Mouse (Mus musculus) monocyte, adult 2 months (primary cell): Measurements from ENCODE around the gene Prss38.
A peak's percentile ranks its signal among the peaks of the same experiment; 100 is the strongest.

Experiments used
- DNase-seq, 2 experiments: peaks; one replicate each; pipeline ENCODE4 v3.0.0; 2022; ENCODE audit warnings: low spot score in 2 of 2, low read depth in 1 of 2

Prss38 gene

GRCm38 (mm10) chr11:59375475-59375874 lies at the start of gene Prss38:
Prss38 (minus strand) TSS chr11:59375657.
- DNase-seq = no peak

DNA sequence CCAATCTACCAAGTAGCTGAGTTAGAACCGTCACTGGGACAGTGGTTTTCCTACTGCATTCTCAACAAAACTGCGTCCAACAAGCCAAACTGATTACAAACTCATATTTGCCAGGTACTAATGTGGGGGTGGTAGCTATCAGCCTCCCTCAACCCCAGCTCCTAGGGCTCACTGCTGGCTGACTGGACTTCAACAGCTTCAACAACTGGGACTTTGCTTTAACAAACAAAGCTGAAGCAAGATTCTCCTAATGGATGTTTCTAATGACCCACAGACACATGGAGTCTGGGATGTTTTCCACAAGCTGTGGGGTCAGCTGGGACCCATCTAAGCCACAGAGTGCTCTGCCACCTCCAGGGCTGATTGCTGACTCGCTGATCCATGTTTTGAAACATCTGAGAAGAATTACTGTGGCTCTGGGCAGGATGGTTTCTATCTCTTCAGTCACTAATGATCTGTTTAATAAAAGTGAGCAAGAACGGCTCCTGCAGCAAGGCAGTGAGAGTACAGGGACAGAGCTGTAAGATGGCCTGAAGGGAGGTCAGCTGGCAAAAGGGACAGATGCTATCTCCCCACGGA lies 47.6 kb upstream of the Prss38 start:
- no peak for DNase-seq

DNA sequence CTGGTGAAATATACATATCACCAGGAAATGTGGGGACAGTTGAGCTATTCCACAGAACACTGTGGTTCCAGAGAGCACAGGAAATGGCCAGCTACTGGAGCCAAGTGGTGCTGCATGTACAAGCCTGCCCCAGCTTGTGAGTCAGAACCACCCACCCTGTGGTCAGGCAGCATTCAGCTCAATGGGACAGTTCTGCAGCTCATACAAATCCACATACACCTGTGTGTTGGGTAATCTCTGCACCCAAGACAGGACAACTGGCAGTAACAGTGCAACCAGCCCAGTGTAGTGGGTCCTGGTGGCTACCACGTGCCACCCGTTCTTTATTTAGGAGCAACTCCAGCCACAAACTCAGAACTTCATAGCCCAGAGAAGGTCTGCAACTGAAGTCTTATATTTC lies 46.5 kb upstream of the Prss38 start:
- DNase-seq = no peak

DNA sequence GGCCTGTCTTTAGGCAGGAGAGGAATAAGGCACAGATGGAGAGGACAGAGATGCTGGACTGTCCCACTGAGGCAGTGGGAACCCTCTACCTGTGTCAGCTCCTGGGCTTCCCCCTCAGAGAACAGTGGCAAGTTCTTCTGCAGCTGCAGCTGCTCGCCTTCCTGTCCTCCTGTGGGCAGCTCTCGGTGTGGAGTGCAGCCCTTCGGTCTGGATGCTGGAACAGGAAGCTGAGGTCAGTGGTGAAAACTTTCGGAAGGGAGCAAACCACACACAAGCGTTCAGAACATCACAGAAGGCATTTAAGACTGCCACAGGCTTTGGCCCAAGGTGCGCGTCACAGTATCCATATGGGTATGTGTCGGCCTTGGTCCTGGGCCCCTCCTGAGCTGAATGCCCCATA lies 46.0 kb upstream of the Prss38 start:
- peak; percentile 12 for DNase-seq

DNA sequence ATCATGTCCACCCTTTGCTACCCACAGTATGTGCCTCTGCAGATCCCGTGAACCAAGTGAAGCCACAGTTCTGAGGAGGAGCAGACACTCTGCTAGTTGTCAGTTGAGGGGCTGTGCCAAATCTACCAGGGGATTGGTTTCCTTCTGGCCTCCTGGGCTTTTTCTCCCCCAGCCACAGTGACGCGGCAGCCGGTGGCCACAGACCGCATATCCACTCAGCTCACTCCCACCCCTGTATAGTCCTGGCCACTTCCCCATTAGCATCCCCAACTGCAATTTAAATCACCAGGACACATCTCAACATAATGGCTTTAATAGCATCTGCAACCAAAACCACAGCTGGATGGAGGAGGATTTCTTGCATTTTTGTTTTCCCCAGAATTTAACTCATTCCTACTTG lies 43.3 kb upstream of the Prss38 start:
- peak; percentile 28 to 42 for DNase-seq

DNA sequence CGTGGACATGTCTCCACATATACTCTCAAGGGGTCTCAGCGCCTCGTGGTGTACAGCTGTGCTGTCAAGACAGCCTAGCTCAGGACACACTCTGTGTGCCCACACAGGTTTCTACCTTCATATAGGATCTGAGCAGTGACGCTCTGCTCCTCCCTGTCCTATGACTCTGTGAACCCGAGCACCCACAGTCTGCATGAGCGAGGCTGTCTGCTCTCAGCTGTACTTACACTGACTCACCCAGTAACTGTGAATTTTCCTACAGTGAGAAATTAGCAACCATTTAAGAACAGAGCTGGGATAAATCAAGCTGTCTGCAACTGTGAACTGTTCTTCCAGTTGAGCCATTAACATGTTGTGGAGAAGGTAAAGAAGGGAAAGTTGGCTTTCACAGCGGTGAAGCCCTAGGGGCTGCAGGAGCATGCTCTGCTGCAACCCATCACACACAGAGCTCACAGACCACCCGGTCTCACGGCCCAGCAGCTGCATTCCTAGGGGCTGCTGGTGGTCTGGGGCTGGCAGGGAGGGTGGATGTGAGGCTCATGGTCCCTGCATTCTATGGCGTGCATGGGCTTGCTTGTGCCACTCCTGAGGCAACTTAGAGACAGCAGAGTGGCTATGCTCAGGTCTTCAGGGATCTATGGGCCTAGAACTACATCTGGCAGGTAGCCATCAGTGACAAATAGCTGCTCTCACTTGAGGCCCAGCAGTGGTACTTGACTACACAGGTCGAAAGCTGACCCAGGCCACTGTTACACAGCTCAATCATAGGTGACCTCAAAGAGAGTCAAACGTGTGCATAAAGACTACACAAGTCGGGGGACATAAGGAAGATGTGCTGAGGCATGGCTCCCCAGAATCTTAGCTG lies 37.8 kb upstream of the Prss38 start:
- DNase-seq = no peak

DNA sequence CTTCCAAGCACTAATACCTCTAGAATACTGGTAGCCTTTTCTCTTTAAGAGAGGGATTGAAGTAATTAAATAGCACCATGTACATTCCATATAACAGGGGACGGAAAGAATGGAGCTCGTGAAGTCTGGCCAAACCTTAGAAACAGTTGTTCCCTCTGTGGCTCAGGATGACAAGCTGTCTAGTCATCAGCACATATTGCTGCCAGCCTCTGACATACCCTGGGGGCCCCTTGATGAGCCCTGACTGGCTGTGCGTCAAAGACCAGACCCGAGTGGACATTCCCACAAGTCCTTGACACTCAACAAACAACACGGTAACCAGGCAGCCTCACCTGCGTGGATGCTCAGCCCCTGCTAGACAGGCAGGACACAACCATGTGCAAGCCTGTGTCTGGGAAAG lies 36.6 kb upstream of the Prss38 start:
- DNase-seq = no peak

DNA sequence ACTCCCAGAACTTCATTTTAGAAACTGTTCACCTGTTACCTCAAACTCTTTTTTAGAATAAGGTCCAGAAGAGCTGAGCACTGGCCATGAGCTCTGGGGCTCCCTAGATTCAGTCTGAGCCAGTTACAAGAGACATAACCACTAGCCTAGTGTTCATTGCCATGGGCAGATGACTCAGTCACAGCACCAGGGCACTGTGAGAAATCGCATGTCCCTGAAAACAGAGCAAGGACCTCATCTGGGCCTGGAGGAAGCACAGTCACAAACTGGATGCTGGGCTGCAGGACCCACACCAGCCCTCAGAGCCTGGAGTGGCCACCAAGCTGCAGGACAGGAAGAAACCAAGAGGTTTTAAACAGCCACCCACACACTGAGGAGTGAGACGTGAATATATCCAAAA lies 35.4 kb upstream of the Prss38 start:
- no peak for DNase-seq

DNA sequence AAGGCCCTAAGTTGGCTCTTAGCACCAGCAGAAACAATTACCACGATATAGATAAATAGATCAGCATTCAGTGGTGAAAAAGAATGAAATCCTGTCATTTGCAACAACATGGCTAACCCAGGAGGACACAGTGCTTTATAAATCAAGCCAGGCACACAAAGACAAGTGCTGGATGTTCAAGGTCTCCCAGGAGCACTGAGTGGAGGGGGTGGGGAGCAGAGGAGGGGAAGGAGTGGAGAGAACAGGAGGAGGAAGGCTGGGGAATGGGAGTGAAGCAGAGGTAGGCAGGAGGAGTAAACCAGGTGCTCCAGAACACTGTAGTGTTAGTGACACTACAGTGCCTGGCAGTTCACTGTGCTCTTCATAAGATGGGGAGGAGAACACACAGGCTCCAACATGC lies 30.3 kb upstream of the Prss38 start:
- DNase-seq = no peak

DNA sequence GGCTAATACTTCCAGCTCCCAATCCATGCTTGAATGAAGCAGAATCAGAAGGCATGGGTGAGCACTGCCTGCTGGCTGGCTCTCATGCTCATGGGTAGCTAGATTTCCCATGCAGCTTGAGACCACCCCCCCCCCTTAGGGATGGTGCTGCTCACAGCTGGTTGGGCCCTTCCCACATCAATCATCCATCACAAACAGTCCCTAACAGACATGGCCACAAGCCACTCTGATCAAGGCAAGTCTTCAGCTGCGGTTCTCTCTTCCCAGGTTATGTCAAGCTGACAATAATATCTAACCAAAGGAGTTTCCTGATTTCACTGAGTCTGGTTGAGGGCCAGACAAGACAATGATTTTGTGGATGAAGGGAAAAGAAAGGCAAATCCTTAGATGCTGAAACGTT lies 25.4 kb upstream of the Prss38 start:
- DNase-seq = no peak

DNA sequence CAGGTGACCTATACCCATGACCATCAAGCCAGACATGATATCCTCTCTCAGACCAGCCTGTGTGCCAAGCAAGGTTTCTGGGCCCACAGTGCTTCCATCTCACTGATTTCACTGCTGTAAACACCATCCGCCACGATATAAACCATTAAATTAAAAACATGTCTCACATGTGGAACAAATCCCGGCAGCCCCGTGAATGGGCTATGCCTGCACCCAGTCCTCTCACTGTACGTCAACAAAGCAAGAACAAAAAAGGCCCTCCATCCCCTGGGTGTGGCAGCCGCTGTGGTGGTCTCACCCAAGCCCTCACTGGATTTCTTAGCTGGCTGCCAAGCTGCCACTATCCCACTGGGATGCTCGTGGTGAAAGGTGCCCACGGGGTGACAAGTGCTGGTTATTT lies 24.4 kb upstream of the Prss38 start:
- DNase-seq = no peak

- no peak for DNase-seq
Measured at GRCm38 (mm10) chr11:59397536-59398371, 22.3 kb upstream of the Prss38 start.

DNA sequence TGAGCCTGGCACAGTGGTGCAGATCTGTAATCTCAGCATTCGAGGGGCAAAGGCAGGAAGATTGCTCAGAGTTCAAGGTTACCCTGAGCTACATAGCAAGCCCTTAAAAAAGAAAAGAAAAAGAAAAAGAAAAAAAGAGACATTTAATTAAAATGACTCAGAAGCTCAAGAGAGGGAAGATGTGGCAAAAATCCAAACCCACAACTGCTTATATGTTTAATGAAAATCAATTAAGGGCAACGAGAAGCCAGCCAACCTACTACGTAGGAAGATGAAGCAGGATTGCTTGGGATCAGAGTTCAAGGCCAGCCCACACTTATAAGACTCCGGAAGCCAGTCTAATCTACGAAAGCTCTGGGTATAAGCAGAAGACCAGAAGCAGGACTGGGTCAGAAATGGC lies 19.0 kb upstream of the Prss38 start:
- no peak for DNase-seq

DNA sequence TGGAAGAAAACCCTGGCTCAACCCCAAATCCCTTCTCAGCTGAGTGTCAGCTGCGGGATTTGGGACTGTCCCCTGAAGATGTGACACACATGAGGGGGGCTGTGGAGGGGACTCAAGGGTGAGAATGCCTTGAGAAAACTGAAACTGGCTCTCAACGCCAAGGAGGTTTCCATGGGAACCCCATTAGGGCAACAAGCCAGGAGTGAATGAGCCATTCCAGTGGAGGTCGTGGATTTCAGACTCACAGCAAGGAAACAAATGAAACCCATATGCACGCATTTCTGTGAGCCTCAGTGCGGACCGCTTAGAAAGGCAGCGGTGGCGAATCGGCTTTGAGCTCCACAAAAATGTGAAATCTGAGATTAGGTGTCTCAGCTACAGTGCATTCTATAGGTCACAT lies 18.1 kb upstream of the Prss38 start:
- no peak for DNase-seq

DNA sequence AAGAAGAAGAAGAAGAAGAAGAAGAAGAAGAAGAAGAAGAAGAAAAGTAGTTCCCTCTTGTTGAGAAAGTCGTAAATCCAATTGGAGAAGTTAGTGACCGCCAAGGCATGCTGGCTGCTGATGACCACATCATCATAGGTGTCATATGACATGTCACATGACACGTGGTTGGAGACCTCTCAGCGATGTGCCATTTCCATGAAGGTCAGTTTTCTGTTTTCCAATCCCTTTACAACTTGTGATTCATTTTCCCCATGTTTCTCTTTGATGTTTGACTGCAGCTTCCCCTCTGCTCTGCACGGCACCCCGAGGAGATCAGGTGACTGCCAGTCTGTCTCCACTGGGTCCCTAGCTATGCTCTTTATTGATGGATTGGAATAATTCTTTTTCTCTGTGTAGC lies 16.8 kb upstream of the Prss38 start:
- DNase-seq = no peak

DNA sequence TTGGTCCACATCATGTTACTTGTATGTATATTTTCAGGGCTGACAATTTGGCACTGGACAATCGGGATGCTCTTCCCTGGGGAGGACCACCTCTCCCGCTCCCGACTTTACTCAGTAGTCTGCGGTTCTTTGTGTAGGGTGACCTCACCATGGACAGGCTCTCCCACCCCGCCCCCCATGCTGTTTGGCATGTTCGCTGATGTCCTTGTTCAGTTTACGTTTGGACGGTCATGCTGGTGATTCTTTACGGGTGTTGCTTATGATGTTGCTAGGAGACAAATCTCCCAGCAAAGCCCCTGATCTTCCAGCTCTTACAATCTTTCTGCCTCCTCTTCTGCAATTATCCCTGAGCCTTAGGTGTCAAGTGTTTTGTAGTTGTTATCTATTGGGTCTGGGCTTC lies 15.0 kb upstream of the Prss38 start:
- DNase-seq = no peak

- DNase-seq = no peak
Measured at GRCm38 (mm10) chr11:59389617-59390016, 14.2 kb upstream of the Prss38 start.

- no peak for DNase-seq
Measured at GRCm38 (mm10) chr11:59388806-59389205, 13.3 kb upstream of the Prss38 start.

GRCm38 (mm10) chr11:59387471-59387870 lies 12.0 kb upstream of the Prss38 start:
- DNase-seq = no peak

DNA sequence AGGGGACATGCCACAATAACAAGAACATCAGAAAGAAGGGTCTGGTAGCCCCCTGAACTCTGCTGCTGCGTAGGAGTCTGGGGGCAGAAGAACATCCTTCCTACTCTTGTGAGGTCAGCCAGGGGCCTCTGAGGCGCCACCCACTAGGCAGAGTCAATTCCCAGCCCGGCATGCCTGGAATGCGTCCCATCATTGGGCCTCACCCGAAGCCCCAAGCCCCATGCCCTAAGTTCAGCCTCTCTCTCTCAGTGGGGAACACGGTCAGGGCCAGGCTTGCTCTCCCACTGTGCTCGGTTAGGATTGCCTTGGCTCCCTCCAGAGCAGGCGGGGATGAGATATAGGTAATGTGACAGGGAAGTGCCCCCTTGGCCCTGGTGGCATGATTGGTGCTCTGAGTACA lies 9.7 kb upstream of the Prss38 start:
- no peak for DNase-seq

- no peak for DNase-seq
Measured at GRCm38 (mm10) chr11:59384441-59384959, 9.0 kb upstream of the Prss38 start.

- no peak for DNase-seq
Measured at GRCm38 (mm10) chr11:59379547-59379946, 4.1 kb upstream of the Prss38 start.
